Mouse (Mus musculus) hindbrain, postnatal 0 days (tissue): ENCODE data around the gene Ovgp1. TPM values are rescaled to one million over a fixed set of nuclear protein-coding genes. Genes with fewer than 3 reads are reported as not detected.

Experiments
- ATAC-seq: fragments of 200-750 bp; cut with Nextera tagmentation; 2 replicates; pipeline ENCODE4 v1.8.0; 2017; ENCODE audit warnings: mild to moderate bottlenecking, moderate TSS enrichment, moderate library complexity
- DNase-seq: peaks from one replicate; pipeline ENCODE4 v3.0.0-alpha.2; 2015; ENCODE audit warnings: low spot score
- H3K27ac ChIP-seq: fragments of 300-500 bp; sonication (generic); 2 replicates; pipeline ENCODE4 v1.5.1; 2014; ENCODE audit warnings: mild to moderate bottlenecking
- H3K27me3 ChIP-seq: fragments of 300-500 bp; sonication (generic); 2 replicates; pipeline ENCODE4 v1.6.1; 2014; ENCODE audit warnings: low read length, mixed read lengths; ENCODE audit not compliant: insufficient read depth
- H3K36me3 ChIP-seq: fragments of 300-500 bp; sonication (generic); 2 replicates; pipeline ENCODE4 v1.6.1; 2014; ENCODE audit warnings: low read length, mixed read lengths; ENCODE audit not compliant: insufficient read depth
- H3K4me1 ChIP-seq: fragments of 300-500 bp; sonication (generic); 2 replicates; pipeline ENCODE4 v1.6.1; 2014; ENCODE audit warnings: antibody characterized with exemption, low read length, mixed read lengths; ENCODE audit not compliant: insufficient read depth
- H3K4me2 ChIP-seq: fragments of 300-500 bp; sonication (generic); 2 replicates; pipeline ENCODE4 v1.6.1; 2014; ENCODE audit warnings: low read depth, mild to moderate bottlenecking, low read length, moderate library complexity, mixed read lengths
- H3K4me3 ChIP-seq: fragments of 300-500 bp; sonication (generic); 2 replicates; pipeline ENCODE4 v1.5.1; 2014; ENCODE audit warnings: low read length
- H3K9ac ChIP-seq: fragments of 300-500 bp; sonication (generic); replicated peaks from 2 replicates; pipeline ENCODE4 v1.6.1; 2014; ENCODE audit warnings: mild to moderate bottlenecking, low read length, moderate library complexity, mixed read lengths
- H3K9me3 ChIP-seq: fragments of 300-500 bp; sonication (generic); 2 replicates; pipeline ENCODE4 v1.6.1; 2016; ENCODE audit warnings: low read length, mixed read lengths
- CTCF ChIP-seq: IDR thresholded peaks from 2 replicates; pipeline ENCODE4 v1.5.1; 2016; ENCODE audit warnings: antibody characterized with exemption, control low read depth, low read depth
- WGBS: fragments of 180-500 bp; shearing (Covaris S2); extraction: QIAGEN DNeasy Blood & Tissue Kit; methylation state at CpG from one replicate; pipeline ENCODE4 v1.1.7; 2014; 5-methylcytosine and 5-hydroxymethylcytosine counted together
- polyA plus RNA-seq: library from polyadenylated mRNA; unstranded; fragments of >200 nt; fragmentation: Nextera tagmentation; extraction: Ambion mirVana; gene quantifications from 2 replicates; pipeline ENCODE4 v1.2.1, GENCODE M21; 2015
- total RNA-seq: library from RNA; depleted of rRNA; stranded (reverse); fragments of >200 nt; gene quantifications from 2 replicates; pipeline ENCODE4 v1.2.3, GENCODE M21; 2014; rRNA removed

The Ovgp1 gene
- total and polyA plus RNA-seq, 2 experiments from 2014 or later = 4.5 to 5.0 TPM

DNA sequence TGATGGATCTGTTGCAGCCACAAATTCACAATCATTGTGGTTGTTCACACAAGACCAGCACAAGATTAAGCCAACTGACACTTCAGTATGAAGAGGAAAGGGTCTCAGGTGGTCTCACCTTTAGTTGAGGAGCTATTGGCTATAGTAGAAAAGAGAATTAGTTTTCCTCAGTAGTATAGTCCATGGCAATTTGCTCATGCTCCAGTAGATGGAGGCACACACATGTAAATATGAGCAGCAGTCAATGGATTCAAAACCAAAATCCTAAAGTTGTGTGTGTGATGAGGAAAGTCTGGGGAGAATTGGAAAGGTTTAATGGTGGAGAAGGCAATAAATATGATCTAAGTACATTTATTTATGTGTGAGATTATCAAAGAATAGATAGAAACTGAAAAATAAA lies 48.3 kb downstream of the Ovgp1 start:
- peak; percentile 71 for TF ChIP-seq CTCF
- no peak overlapping the region for H3K4me3 ChIP-seq
- DNase-seq = peak; percentile 62
- no peaks in the 10 kb centered on the region for H3K4me1 ChIP-seq
- no peaks in the 10 kb centered on the region for H3K36me3 ChIP-seq
- H3K4me2 ChIP-seq = no peak overlapping the region
- H3K27me3 ChIP-seq = no peaks in the 10 kb centered on the region
- no peak for ATAC-seq
- H3K27ac ChIP-seq = no peak overlapping the region
- H3K9ac ChIP-seq = no peak overlapping the region
- H3K9me3 ChIP-seq = no peaks in the 10 kb centered on the region

GRCm38 (mm10) chr3:106024135-106024534 lies 50.6 kb downstream of the Ovgp1 start:
- no peaks in the 10 kb centered on the region for H3K36me3 ChIP-seq
- no peak overlapping the region for H3K27ac ChIP-seq
- no peaks in the 10 kb centered on the region for H3K9me3 ChIP-seq
- DNase-seq (no peak), ATAC-seq (no peak)
- no peaks in the 10 kb centered on the region for H3K4me1 ChIP-seq
- TF ChIP-seq CTCF = no peak
- 92% methylated on average over 2 of the region's 2 CpGs for WGBS
- no peak overlapping the region for H3K4me3 ChIP-seq
- H3K27me3 ChIP-seq = no peaks in the 10 kb centered on the region
- no peak overlapping the region for H3K4me2 ChIP-seq
- H3K9ac ChIP-seq = no peak overlapping the region

DNA sequence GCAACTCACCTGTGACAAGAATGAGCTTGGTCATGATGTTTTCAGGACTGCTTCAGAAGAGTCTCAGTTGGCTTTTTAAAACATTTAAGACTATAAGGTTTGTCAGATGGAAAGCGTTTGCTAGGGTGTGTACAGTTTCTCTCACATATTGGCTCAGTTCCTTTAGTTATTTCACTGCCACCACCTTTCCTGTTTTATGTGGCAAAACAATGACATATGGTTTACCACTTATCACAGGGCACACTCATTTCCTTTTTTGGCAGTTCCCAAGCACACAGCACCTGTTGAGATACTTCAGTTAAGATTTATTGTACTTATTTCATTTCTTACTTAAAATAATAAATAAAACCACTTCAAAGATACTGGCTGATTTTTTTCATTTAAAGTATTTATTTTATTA lies 59.3 kb downstream of the Ovgp1 start, which contains the start of gene Chil5:
Gene Chil5 (minus strand): TSS at position 34 of the 400 bp plus-strand sequence.
- no peaks in the 10 kb centered on the region for H3K4me1 ChIP-seq
- 87% methylated on average over 1 of the region's 1 CpGs for WGBS
- H3K4me2 ChIP-seq = no peak within 1 kb of the TSS
- H3K27me3 ChIP-seq = no peaks in the 10 kb centered on the region
- ATAC-seq (no peak), DNase-seq (no peak)
- H3K4me3 ChIP-seq = no peak within 1 kb of the TSS
- H3K27ac ChIP-seq = no peak within 1 kb of the TSS
- no peaks in the 10 kb centered on the region for H3K9me3 ChIP-seq
- H3K9ac ChIP-seq = no peak within 1 kb of the TSS
- no peak for TF ChIP-seq CTCF
- H3K36me3 ChIP-seq = no peaks in the 10 kb centered on the region

Other genes with a start within 250 kb of the Ovgp1 start
- 17.1 and 19.0 TPM in 2 replicates for gene Rap1a, start 172.4 kb upstream of the Ovgp1 start, total RNA-seq
- gene Rap1a, start 172.4 kb upstream of the Ovgp1 start, polyA plus RNA-seq = 78.6 and 85.8 TPM in 2 replicates
- 0.16 and 0.93 TPM in 2 replicates for gene Adora3, start 102.9 kb upstream of the Ovgp1 start, total RNA-seq
- gene Adora3, start 102.9 kb upstream of the Ovgp1 start, polyA plus RNA-seq = 0.18 and 0.32 TPM in 2 replicates
- gene Tmigd3, start 102.8 kb upstream of the Ovgp1 start, total RNA-seq = not detected in 2 replicates
- not detected in 2 replicates for gene Tmigd3, start 102.8 kb upstream of the Ovgp1 start, polyA plus RNA-seq
- 0.14 and 0.21 TPM in 2 replicates for gene I830077J02Rik, start 41.0 kb upstream of the Ovgp1 start, total RNA-seq
- gene I830077J02Rik, start 41.0 kb upstream of the Ovgp1 start, polyA plus RNA-seq = 0.39 and 0.41 TPM in 2 replicates
- gene Wdr77, start 14.3 kb upstream of the Ovgp1 start, total RNA-seq = 66.7 and 70.7 TPM in 2 replicates
- gene Wdr77, start 14.3 kb upstream of the Ovgp1 start, polyA plus RNA-seq = 85.1 and 88.0 TPM in 2 replicates
- 233 and 276 TPM in 2 replicates for gene Atp5f1, start 13.6 kb upstream of the Ovgp1 start, total RNA-seq
- 607 and 619 TPM in 2 replicates for gene Atp5f1, start 13.6 kb upstream of the Ovgp1 start, polyA plus RNA-seq
- 2.0 and 4.3 TPM in 2 replicates for gene Pifo, start 40.9 kb downstream of the Ovgp1 start, total RNA-seq
- 9.8 and 11.1 TPM in 2 replicates for gene Pifo, start 40.9 kb downstream of the Ovgp1 start, polyA plus RNA-seq
- gene Chil5, start 59.1 kb downstream of the Ovgp1 start, total RNA-seq = not detected in 2 replicates
- gene Chil5, start 59.1 kb downstream of the Ovgp1 start, polyA plus RNA-seq = 0.23 and 0.30 TPM in 2 replicates
- gene Chia1, start 139.5 kb downstream of the Ovgp1 start, total RNA-seq = 1.2 and 2.0 TPM in 2 replicates
- 1.4 and 2.0 TPM in 2 replicates for gene Chia1, start 139.5 kb downstream of the Ovgp1 start, polyA plus RNA-seq
- 0.18 TPM in 1 of 2 replicates, not detected in the other for gene Chil3, start 193.9 kb downstream of the Ovgp1 start, total RNA-seq
- 0.19 and 0.43 TPM in 2 replicates for gene Chil3, start 193.9 kb downstream of the Ovgp1 start, polyA plus RNA-seq
- gene Chil4, start 245.8 kb downstream of the Ovgp1 start, total RNA-seq = 0.11 TPM in 1 of 2 replicates, not detected in the other
- gene Chil4, start 245.8 kb downstream of the Ovgp1 start, polyA plus RNA-seq = 0.24 TPM in 1 of 2 replicates, not detected in the other